Mouse (Mus musculus) forebrain, embryonic 10.5 days (tissue): ENCODE measurements around the gene Gjb6. TPM values are rescaled to one million over a fixed set of nuclear protein-coding genes. Genes with fewer than 3 reads are reported as not detected.

Source experiments
- DNase-seq: peaks from one replicate; pipeline ENCODE4 v3.0.0-alpha.2; 2017; ENCODE audit warnings: low spot score; ENCODE audit errors: extremely low spot score
- H3K27ac ChIP-seq: fragments of 300-500 bp; sonication (generic); 2 replicates; pipeline ENCODE4 v1.5.1; 2016; ENCODE audit warnings: mild to moderate bottlenecking
- H3K27me3 ChIP-seq: fragments of 300-500 bp; sonication (generic); 2 replicates; pipeline ENCODE4 v1.6.1; 2016; ENCODE audit warnings: mild to moderate bottlenecking; ENCODE audit not compliant: poor library complexity, severe bottlenecking
- H3K36me3 ChIP-seq: fragments of 300-500 bp; sonication (generic); replicated peaks from 2 replicates; pipeline ENCODE4 v1.6.1; 2016; ENCODE audit warnings: mild to moderate bottlenecking, moderate library complexity
- H3K4me1 ChIP-seq: fragments of 300-500 bp; sonication (generic); 2 replicates; pipeline ENCODE4 v1.6.1; 2016
- H3K4me3 ChIP-seq: fragments of 300-500 bp; sonication (generic); 2 replicates; pipeline ENCODE4 v1.5.1; 2016; ENCODE audit warnings: mild to moderate bottlenecking, moderate library complexity
- H3K9me3 ChIP-seq: fragments of 300-500 bp; sonication (generic); 2 replicates; pipeline ENCODE4 v1.6.1; 2016; ENCODE audit warnings: mild to moderate bottlenecking, moderate library complexity
- WGBS: fragments of 180-500 bp; shearing (Covaris S2); methylation state at CpG from one replicate; pipeline ENCODE4 v1.1.7; 2016; 5-methylcytosine and 5-hydroxymethylcytosine counted together
- polyA plus RNA-seq: library from polyadenylated mRNA; unstranded; fragments of >200 nt; fragmentation: Nextera tagmentation; extraction: Ambion mirVana; gene quantifications from 2 replicates; pipeline ENCODE4 v1.2.1, GENCODE M21; 2016

The Gjb6 gene
- polyA plus RNA-seq = 0.60 and 0.68 TPM in 2 replicates

DNA sequence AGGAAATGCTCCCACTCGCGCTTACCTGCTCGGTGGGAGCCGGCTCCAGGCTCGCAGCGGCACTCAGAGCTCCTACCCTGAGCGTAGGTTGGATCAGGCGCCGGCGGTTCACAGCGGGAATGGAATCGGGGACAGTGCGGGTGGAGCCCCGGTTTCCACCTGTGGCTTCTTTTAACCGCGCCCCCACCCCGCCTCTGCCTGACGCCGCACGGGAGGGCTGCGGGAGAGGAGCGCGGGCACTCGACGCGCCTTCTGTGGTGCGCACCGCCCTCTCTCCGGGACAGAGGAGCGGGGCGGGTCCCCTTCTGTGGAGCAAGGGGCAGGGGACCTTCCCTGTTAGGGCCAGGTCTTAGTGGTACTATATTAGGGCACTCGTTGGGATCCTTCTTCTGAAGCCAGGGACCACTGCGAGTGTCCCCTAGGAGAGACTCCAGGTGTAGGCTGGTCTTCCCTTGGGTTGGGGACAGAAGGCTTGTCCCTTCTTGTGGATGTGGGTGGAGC lies at the start of gene Gjb6:
Gjb6 (minus strand) TSS at position 451 of the 501 bp plus-strand sequence.
- WGBS = 2% methylated on average over 33 of the region's 33 CpGs
- H3K4me1 ChIP-seq = peaks cover 41% of the 10 kb centered on the region
- H3K27me3 ChIP-seq = peaks cover 85% of the 10 kb centered on the region
- peak within 1 kb of the TSS; percentile 56 for H3K4me3 ChIP-seq
- DNase-seq = no peak
- no peaks in the 10 kb centered on the region for H3K9me3 ChIP-seq
- H3K36me3 ChIP-seq = no peaks in the 10 kb centered on the region
- H3K27ac ChIP-seq = no peak within 1 kb of the TSS

DNA sequence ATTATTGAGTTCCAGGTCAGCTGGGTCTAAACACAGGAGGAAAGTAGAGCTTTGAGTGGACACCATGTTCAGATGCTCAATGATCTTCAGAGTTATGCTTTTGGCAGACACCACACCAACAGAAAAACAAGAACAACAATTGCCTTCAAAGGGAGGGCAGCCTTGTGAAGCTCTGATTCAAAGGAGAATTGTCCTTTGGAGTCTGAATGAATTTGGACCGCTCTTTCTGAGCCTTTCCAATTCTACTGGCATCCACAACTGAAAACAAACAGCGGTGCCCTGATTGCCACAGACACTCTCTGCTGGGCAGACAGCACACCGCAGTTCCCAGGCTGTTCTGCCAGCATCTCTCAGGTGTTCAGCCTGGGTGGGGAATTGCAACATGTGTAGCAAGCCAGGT lies 32.1 kb upstream of the Gjb6 start:
- no peak for DNase-seq
- Histone ChIP-seq H3K27ac (no peak overlapping the region), H3K9me3 (no peaks in the 10 kb centered on the region), H3K27me3 (peaks cover 8% of the 10 kb centered on the region; the same call in 1 of the 2 replicates), H3K4me3 (no peak overlapping the region), H3K36me3 (no peaks in the 10 kb centered on the region), H3K4me1 (peaks cover 10% of the 10 kb centered on the region)
- WGBS = 88% methylated on average over 3 of the region's 3 CpGs

DNA sequence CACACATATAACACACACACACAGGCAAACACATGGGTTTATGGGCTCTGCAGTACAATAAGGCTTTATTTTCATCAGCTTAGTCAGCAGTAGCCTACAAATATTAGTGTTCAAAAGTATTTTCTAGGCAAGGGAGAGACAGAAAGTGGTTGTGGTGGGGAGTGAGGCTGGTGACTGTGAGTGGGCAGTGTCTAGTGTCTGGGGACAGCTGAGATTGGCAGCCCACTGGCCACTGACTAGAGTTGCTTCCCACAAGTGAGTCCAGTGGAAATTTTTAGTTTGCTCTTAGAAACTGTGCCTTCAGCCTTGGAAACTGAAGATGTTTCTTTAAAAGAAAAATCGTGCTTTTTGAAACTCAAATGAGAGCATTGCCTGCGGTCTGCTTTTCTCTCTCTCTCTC lies 28.4 kb upstream of the Gjb6 start:
- DNase-seq = no peak
- Histone ChIP-seq H3K4me1 (peaks cover 14% of the 10 kb centered on the region), H3K27me3 (peaks cover 21% of the 10 kb centered on the region; the same call in 1 of the 2 replicates), H3K27ac (no peak overlapping the region), H3K36me3 (no peaks in the 10 kb centered on the region), H3K4me3 (no peak overlapping the region), H3K9me3 (no peaks in the 10 kb centered on the region)
- 74% methylated on average over 2 of the region's 2 CpGs for WGBS

DNA sequence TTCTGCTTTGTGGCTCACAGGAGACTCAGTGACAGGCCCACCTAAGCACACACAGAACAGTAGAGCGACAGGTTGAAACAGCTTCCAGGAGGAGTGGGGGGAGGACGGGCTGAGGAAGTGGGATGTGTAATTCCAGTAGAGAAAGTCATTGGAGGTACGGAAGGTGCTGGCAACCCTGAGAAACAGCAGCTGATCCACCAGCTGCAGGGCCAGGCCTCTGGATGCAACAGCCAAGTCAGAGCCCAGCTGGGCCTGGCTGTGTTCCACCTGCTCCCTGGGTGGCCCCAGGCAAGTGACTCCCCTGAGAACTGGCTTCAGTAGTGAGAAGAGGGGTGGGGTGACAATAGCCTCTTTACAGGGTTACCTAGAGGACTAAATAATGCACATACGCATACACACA lies 27.8 kb upstream of the Gjb6 start:
- 87% methylated on average over 4 of the region's 4 CpGs for WGBS
- no peak for DNase-seq

DNA sequence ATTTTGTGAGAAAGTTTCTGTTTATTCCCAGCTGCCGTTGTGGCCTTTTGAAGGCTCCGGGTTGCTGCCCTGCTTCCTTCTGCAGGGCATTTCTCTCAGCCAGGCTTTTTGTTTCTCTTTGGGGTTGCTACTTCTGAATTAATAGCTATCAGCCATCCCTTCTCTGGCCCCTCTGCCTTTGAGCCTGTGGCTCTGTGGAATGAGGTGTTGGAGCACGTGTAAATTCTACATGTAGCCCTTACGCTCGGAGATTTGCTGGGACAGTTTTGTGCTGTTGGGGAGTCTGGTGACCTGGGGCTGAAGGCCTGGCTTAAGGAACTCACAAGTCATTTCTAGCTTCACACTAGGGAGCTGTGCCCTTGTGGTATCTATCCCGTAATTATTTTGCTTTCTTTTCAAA lies 21.5 kb upstream of the Gjb6 start:
- no peaks in the 10 kb centered on the region for H3K36me3 ChIP-seq
- whole genome bisulfite sequencing = 51% methylated on average over 6 of the region's 6 CpGs

More for the DNA sequence above, 27.8 kb upstream of the Gjb6 start:
- H3K27ac ChIP-seq = no peak overlapping the region
- H3K4me3 ChIP-seq = no peak overlapping the region
- H3K36me3 ChIP-seq = no peaks in the 10 kb centered on the region
- peaks cover 21% of the 10 kb centered on the region; the same call in 1 of the 2 replicates for H3K27me3 ChIP-seq
- peaks cover 14% of the 10 kb centered on the region for H3K4me1 ChIP-seq
- no peaks in the 10 kb centered on the region for H3K9me3 ChIP-seq

DNA sequence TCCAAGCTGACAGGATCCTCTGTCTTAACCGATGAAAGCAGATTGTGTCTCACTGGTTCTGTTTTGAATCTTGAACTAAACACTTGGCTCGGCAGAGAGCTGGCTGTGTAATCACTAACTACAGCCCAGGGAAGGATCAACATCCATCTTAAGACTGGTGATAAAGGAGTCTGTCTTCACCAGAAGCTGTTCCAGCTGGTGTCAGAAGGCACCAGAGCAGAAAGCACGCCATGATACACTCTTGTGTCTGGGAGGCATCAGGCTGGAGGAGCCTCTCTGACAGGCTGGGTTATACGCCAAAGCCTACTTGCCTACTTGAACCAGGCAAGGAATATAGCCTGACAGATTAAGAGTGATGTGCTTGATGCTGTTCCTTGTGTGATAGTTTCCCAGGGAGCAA lies 12.3 kb upstream of the Gjb6 start:
- Histone ChIP-seq H3K4me3 (no peak overlapping the region), H3K27ac (no peak overlapping the region), H3K27me3 (no peaks in the 10 kb centered on the region), H3K4me1 (0 out of 2 replicates have a peak, but pooled peaks cover 4% of the 10 kb centered on the region), H3K9me3 (no peaks in the 10 kb centered on the region), H3K36me3 (no peaks in the 10 kb centered on the region)
- DNase-seq = no peak
- whole genome bisulfite sequencing = 77% methylated on average over 4 of the region's 4 CpGs

More for the DNA sequence above, 21.5 kb upstream of the Gjb6 start:
- Histone ChIP-seq H3K9me3 (no peaks in the 10 kb centered on the region), H3K27me3 (peaks cover 30% of the 10 kb centered on the region), H3K4me3 (no peak overlapping the region), H3K27ac (no peak overlapping the region), H3K4me1 (peaks cover 23% of the 10 kb centered on the region)
- DNase-seq = no peak

DNA sequence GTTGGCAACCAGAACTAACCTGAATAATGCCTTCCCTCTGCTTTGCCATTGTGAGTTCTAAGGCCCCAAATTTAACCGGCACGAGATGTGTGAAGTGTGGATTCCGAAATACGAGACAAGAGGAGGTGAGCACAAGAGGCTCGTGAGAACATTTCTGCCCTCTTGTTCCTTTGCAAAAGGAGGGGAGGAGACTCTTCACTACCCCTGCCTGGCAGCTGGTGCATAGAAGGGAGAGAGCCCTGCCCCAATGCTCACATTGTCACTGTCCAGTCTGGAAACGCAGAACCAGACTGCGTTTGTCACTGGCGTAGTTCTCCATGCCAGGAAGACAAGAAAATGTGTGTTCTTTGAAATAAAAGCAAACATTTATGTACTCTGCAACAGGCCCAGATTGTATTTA lies 1.9 kb upstream of the Gjb6 start:
- Histone ChIP-seq H3K36me3 (no peaks in the 10 kb centered on the region), H3K9me3 (no peaks in the 10 kb centered on the region), H3K4me1 (peaks cover 30% of the 10 kb centered on the region), H3K4me3 (no peak overlapping the region), H3K27me3 (peaks cover 75% of the 10 kb centered on the region), H3K27ac (no peak overlapping the region)
- WGBS = 62% methylated on average over 8 of the region's 8 CpGs
- DNase-seq = no peak

DNA sequence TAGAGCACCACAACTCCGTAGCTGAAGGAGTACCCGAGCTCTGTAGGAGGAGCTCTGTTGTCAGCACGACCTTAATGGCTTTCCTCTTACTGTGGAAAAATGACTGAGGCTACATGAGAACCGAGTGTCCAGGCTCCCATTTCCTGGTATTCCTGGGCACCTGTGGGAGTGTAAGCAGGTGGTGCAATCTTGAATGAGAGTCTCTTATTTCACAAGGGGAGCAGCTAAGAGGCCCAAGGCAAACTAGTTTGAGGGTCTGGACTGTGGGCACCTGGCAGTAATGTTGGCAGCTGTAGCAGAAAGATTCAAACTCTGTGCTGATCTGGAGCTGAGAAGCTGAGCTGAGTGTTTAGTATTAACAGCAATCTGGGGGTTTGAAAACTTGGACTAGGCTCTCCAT lies 6.0 kb downstream of the Gjb6 start:
- 78% methylated on average over 4 of the region's 4 CpGs for WGBS
- Histone ChIP-seq H3K9me3 (no peaks in the 10 kb centered on the region), H3K27me3 (peaks cover 31% of the 10 kb centered on the region), H3K4me1 (peaks cover 17% of the 10 kb centered on the region), H3K4me3 (no peak overlapping the region), H3K36me3 (no peaks in the 10 kb centered on the region), H3K27ac (no peak overlapping the region)
- DNase-seq = no peak

DNA sequence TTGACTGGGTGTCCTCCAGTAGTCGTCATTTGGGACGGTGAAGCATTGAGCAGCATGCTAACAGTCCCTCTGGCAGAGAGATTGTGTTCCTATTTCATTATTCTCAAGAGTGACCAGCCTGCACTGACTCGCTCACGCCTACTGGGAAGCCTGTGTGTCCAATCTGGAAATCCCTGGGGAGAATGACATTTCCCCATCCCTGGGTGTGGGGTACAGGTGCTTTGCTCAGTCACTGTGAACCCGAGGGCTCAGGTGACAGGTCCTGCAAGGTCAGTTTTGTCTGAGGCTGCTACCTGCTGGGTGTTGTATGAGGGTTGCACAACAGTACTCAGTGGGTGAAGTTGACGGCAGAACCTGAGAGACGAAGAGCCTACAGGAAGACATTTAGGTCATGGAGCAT lies 11.1 kb downstream of the Gjb6 start:
- no peak for DNase-seq
- Histone ChIP-seq H3K36me3 (no peaks in the 10 kb centered on the region), H3K4me3 (no peak overlapping the region), H3K9me3 (no peaks in the 10 kb centered on the region), H3K27ac (no peak overlapping the region), H3K4me1 (0 out of 2 replicates have a peak, but pooled peaks cover 3% of the 10 kb centered on the region), H3K27me3 (0 out of 2 replicates have a peak, but pooled peaks cover under 1% of the 10 kb centered on the region)
- 85% methylated on average over 7 of the region's 7 CpGs for WGBS

DNA sequence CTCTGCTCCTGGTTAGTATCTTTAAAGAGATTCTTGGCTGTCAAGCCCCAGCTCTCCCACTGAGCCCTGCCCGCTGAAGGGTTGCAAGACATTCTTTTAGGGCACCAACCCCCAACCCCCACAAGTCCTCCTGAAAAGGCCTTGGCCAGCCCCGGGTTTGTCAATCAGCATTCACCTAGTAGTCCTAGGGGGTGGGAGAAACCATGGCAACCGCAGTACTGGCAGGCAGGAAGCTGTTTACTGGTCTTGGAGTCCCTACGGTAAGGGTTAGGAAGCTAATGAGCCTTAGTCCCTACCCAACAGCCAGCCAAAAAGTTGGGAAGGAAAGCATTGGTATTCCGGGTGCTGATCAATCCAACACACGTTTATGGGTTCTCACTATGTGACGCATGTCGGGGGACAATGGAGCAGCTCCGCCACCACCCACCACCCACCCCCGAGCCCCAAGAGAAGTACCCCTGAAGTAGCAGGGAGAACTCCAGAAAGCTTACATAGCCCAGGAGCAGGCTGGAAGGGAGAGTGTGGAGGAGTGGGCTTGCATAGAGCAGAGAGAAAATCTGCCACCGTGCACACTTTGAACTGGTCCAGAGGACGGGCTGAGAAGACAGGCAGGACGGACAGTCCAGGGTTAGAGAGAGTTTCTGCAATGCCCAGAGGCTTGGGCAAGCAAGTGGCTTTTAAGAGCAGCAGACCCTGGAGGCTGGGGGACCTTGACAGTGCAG lies 17.4 kb downstream of the Gjb6 start, which contains the start of gene Gm4491:
Gm4491 (minus strand) TSS at position 61 of the 722 bp plus-strand sequence.
- H3K27me3 ChIP-seq = peaks cover 17% of the 10 kb centered on the region
- DNase-seq = peak; percentile 63
- H3K4me3 ChIP-seq = peak within 1 kb of the TSS; percentile 36
- no peaks in the 10 kb centered on the region for H3K36me3 ChIP-seq
- peak within 1 kb of the TSS; percentile 74 for H3K27ac ChIP-seq
- peaks cover 33% of the 10 kb centered on the region for H3K4me1 ChIP-seq
- 13% methylated on average over 13 of the region's 13 CpGs for WGBS
- no peaks in the 10 kb centered on the region for H3K9me3 ChIP-seq

DNA sequence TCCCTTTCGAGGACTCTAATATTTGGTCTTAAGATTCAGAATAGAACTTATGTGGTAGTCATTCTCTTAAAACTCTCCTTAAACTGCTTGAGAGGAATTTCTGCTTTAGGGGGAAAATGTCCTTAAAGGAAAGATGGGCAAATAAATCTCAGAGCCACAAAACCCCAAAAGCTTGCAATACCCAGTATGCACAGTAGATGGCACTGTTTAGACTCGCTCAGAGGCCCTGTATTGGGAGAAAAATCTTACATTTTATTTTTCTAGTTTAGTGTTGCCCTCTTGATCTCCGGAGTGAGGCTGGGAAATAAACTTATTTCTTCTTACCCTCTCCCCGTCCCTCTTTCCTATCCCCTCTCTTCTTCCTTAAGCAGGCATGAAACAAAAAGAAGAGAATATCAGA lies 24.2 kb downstream of the Gjb6 start:
- no peaks in the 10 kb centered on the region for H3K36me3 ChIP-seq
- H3K4me3 ChIP-seq = no peak overlapping the region
- peaks cover 18% of the 10 kb centered on the region for H3K4me1 ChIP-seq
- no peaks in the 10 kb centered on the region for H3K9me3 ChIP-seq
- H3K27ac ChIP-seq = no peak overlapping the region
- WGBS = 15% methylated on average over 4 of the region's 4 CpGs
- no peak for DNase-seq
- peaks cover 58% of the 10 kb centered on the region for H3K27me3 ChIP-seq

DNA sequence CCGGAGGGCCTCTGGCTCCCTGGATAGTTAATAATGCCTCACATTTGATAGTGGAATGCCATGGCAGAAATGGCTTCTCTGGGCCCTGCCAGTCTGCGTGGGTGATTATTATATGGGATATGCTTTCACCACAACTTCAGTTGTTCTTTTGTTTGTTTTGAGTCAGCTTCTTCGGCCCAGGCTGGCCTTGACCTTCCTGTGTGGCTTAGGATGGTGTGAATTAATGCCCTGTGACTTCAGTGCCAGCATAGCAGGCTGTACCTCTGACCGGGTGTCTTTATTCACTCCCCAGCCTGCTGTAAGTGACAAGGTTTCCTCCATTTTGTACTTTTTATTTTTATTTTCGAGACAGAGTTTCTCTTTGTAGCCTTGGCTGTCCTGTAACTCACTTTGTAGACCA lies 25.5 kb downstream of the Gjb6 start:
- H3K4me3 ChIP-seq = no peak overlapping the region
- DNase-seq = no peak
- H3K27me3 ChIP-seq = peaks cover 71% of the 10 kb centered on the region
- H3K4me1 ChIP-seq = peaks cover 24% of the 10 kb centered on the region
- no peaks in the 10 kb centered on the region for H3K36me3 ChIP-seq
- no peaks in the 10 kb centered on the region for H3K9me3 ChIP-seq
- no peak overlapping the region for H3K27ac ChIP-seq
- WGBS = 75% methylated on average over 5 of the region's 5 CpGs

DNA sequence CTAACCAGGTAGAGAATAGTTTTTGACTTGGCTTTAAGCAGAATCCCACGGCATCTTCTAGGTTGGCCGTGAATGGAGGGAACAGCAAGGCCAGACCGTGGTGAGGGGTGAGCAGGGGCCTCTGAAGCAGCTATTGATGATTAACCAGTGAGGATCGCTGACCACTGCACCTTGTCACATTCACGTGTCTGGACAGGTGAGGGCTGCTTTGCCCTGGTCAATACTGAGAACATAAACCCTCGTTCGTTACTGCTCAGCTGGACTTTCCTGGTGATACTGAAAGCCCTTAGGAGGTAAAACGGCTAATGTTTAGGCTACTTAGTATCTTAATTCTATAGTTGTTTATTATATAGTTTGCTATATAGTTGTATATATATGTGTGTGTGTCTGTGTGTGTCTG lies 26.3 kb downstream of the Gjb6 start:
- Histone ChIP-seq H3K4me1 (peaks cover 24% of the 10 kb centered on the region), H3K9me3 (no peaks in the 10 kb centered on the region), H3K27ac (no peak overlapping the region), H3K36me3 (no peaks in the 10 kb centered on the region), H3K27me3 (peaks cover 79% of the 10 kb centered on the region), H3K4me3 (no peak overlapping the region)
- no peak for DNase-seq
- whole genome bisulfite sequencing = 80% methylated on average over 8 of the region's 8 CpGs
